Mouse (Mus musculus) CD4-positive naive resting alpha-beta T cell, adult 76 days (primary cell): Measurements from ENCODE around the gene H2bfm. TPM values are rescaled to one million over a fixed set of nuclear protein-coding genes. Genes with fewer than 3 reads are reported as not detected.

Source experiments
- total RNA-seq: library from RNA; stranded (reverse); gene quantifications from one replicate; pipeline ENCODE4 v1.2.4, GENCODE M21; 2023

H2bfm gene
- not detected for total RNA-seq

GRCm38 (mm10) chrX:136927031-136927430, at the start of gene H2bfm:
H2bfm (plus strand) TSS chrX:136927325.

GRCm38 (mm10) chrX:136975397-136975796, 48.3 kb downstream of the H2bfm start, which contains the start of gene Tmsb15b2:
Tmsb15b2 (minus strand) TSS chrX:136975497.

GRCm38 (mm10) chrX:136976424-136977084, 49.4 kb downstream of the H2bfm start, which contains the start of the genes Tmsb15l and Tmsb15b1:
Tmsb15l (minus strand) TSS chrX:136976869.
Tmsb15b1 (minus strand) TSS chrX:136976874.

Other genes starting within 250 kb of the H2bfm start
- gene Tceal1, start 219.3 kb upstream of the H2bfm start, total RNA-seq, result 0.59 TPM
- 158 TPM for gene Morf4l2, start 183.6 kb upstream of the H2bfm start, total RNA-seq
- not detected for gene Glra4, start 147.2 kb upstream of the H2bfm start, total RNA-seq
- gene Plp1, start 104.7 kb upstream of the H2bfm start, total RNA-seq, result 3.0 TPM
- gene Rab9b, start 58.6 kb upstream of the H2bfm start, total RNA-seq, result not detected
- 4.1 TPM for gene Tmsb15b2, start 48.2 kb downstream of the H2bfm start, total RNA-seq
- gene Tmsb15l, start 49.5 kb downstream of the H2bfm start, total RNA-seq, result 3.0 TPM
- gene Tmsb15b1, start 49.5 kb downstream of the H2bfm start, total RNA-seq, result 10.8 TPM
- 2.7 TPM for gene Zcchc18, start 65.8 kb downstream of the H2bfm start, total RNA-seq
- 18.2 TPM for gene Slc25a53, start 111.0 kb downstream of the H2bfm start, total RNA-seq
- gene Fam199x, start 122.3 kb downstream of the H2bfm start, total RNA-seq, result 7.1 TPM
- gene Esx1, start 194.8 kb downstream of the H2bfm start, total RNA-seq, result not detected